Mouse (Mus musculus) CD4-positive helper T cell, adult 2 months (primary cell): ENCODE results near the gene Mad2l1.

Source experiments
- DNase-seq: peaks from one replicate; pipeline ENCODE4 v3.0.0-alpha.2; 2012; ENCODE audit warnings: low read depth, missing footprints, low spot score

Mad2l1 gene

DNA sequence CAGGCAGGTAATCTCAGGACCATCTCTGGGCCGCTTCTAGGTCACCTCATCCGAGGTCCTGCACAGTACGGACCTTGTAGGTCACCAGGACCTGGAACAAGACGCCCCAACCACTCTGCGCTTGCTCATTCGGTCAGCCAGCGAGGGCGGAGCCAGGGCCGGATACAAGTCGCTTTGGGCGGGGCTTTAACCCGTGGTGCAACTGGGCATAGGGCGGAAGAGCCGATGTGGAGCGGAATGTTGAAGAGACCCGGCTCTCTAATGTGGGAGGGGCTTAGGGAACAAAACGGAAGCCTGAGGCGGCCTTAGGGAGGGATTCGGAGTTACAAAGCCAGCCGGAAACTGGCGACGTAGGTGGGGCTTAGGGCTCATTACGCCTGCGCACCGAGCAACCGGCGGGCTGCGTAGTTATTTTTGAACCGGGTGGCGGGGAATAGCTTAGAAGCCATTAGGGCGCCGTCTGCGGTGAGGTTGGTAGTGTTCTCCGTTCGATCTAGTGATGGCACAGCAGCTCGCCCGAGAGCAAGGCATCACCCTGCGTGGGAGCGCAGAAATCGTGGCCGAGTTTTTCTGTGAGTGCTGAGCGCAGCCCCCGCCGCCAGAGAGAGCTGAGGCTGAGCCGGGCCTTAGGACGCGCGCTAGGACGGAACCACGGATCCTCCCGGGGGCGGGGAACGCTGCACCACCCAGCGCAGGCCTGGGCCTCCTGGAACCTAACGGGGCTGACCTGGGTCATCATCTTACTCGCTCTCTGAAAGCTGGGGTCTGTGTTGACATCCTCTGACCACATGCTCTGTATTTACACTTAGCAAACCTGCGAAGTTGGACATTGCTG is at the start of gene Mad2l1:
TSS of gene Mad2l1 (plus strand) at position 363 of the 835 bp plus-strand sequence.
- DNase-seq, result peak; percentile 99

DNA sequence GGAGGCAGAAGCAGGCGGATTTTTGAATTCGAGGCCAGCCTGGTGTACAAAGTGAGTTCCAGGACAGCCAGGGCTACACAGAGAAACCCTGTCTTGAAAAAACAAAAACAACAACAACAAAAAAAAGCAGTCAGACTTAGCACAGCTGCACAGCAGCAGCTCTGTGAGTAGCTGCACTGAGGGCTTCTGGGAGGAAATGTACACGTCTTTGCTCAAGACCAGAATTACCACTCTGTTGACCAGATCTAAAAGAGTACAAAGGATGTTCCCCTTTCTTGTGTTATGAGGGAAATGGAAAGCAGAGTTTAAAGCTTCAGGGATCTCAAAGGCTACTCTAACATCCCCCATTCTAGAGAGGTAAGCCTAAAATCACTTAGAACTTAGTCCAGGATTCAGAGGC is 41.5 kb upstream of the Mad2l1 start:
- DNase-seq, result no peak

DNA sequence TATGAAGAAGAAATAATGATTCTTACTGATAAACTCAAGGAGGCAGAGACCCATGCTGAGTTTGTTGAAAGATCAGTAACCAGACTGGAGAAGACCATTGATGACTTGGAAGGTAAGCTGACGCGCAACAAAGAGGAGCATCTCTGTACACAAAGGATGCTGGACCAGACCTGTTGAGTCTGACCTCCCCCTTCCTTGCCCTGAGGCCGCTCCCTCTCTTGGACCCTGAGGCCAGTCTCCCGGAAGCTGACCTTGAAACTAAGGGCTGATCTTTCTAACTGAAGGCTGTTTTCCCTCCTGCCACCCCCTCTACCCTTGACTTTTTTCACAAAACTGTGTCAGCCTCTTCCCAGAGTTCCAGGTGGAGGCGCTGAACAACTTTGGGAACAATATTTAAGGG is 18.8 kb upstream of the Mad2l1 start:
- no peak for DNase-seq

DNA sequence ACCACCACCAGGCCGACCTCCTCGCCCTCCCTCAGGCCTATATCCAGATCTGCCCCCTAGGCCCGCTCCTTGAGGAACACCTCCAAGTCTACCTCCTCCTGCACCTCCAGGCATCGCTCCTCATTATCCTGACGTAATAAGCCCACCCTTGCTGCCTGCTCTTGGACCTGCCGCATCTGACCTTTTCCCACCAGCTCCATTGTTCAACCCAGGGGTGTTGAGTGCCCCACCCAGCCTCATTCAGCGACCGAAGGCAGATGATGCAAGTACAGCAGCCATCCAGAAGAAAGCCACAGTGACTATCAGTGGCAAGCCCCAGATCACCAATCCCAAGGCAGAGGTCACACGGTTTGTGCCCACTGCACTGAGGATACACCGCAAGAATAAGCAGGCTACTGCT is 6.8 kb upstream of the Mad2l1 start:
- DNase-seq, result no peak

DNA sequence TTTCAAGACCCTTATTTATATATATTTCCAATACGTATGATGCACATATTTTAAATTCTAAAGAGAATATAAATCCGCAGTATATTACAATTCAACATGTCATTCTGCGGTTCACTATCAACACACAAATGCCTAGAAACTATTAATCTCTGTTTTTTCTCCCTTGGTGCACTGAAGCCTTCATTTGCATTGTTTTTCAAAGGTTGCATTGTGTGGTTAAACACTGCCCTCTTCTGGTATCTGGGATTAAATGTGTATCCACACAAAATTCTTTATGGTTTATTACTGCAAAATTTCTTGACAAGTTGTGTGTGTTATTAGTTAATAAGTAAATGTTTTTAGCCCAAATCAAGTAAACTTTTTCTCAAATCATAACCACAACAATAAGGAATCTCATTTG is 1.9 kb upstream of the Mad2l1 start:
- peak; percentile 70 for DNase-seq

DNA sequence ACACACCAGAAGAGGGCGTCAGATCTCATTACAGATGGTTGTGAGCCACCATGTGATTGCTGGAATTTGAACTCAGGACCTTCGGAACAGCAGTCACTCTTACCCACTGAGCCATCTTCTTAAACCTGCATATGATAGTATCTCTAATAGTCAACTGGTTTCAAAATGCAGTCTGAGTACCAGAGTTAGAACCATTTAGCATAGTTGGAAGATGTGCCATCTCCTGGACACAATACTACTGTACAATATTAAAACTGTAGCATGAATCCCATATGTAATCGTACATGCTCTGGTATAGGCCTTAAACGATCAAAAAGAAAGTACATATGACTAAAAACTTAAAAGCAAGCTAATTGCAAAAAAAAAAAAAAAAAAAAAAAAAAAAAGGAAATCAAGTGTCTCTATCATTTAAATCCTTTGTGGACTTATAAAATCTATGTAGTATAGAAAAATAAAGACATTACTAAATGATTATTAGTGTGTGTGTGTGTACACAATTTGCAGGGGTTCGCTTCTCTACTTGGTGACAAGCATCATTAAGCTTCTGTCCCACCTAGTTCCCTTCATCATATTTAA is 736 bp upstream of the Mad2l1 start:
- no peak for DNase-seq

DNA sequence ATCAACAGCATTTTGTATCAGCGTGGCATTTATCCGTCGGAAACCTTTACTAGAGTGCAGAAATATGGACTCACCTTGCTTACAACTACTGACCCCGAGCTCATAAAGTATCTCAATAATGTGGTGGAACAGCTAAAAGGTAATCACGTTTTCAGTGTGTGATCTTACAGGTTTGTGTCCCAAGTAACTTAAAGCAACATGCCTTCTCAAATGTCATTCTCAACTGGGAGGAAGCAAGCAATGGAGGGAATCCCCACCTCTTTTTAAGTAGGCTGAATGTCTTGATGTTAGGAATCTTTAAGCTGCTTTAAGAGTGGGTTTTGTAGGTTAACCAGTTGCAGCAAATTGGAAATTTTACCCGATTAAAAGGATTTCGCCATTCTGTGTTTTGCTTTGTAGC is 776 bp downstream of the Mad2l1 start:
- no peak for DNase-seq

DNA sequence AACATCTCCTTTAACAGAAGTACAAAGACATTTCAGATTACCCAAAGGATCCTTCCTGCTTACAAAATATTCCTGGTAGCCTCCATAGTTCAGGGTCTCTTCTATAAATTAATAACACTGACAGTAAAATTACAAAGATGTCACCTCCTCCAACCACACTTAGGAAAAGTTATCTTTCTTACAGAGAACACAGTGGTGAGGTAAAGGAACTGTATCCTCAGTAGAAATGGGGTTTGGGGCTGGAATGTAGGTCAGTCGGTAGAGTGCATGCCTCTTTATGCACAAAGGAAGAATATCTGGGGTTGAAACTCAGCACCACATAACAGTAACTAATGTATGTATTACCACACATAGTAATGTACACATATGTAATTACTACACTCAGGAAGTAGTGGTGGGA is 24.8 kb downstream of the Mad2l1 start, which contains the start of gene Vmn1r32:
TSS of gene Vmn1r32 (minus strand) at position 101 of the 400 bp plus-strand sequence.
- no peak for DNase-seq

DNA sequence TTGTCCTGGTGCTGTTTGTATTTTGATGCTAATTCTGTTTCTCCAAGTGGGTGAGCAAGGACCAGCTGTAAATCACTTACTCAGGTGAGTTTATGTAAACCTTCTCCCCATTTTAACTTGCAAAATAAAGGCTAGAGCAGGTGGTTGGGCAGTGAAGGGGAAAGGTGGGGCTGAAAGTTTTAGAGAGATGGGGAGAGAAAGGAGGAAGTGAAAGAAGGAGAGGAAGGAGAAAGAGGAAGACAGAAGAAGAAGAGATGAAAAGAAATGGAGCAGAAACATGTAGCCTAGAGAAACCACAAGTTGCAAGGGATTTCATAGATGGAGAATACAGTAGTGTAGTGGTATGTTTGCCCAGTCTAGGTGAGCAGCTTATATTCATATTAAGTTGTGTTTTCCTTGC is 60.6 kb downstream of the Mad2l1 start:
- DNase-seq, result no peak
